Mouse (Mus musculus): ENCODE measurements around the gene Col10a1. TPM values are rescaled to one million over a fixed set of nuclear protein-coding genes. Genes with fewer than 3 reads are reported as not detected.
A peak's percentile ranks its signal among the peaks of the same experiment; 100 is the strongest.
"Not testable (repeated sequence)": the region's sequence is repeated elsewhere in the genome, so short reads cannot be mapped to it uniquely, and the experiment has no call there.

The Col10a1 gene
- not detected for total RNA-seq (2022)

GRCm38 (mm10) chr10:34389681-34390080 is at the start of gene Col10a1:
TSS of gene Col10a1 (plus strand) at chr10:34389981.
- no peak for DNase-seq (ENCODE audit: low spot score)

- no peak for DNase-seq (ENCODE audit: low spot score)
Observed at GRCm38 (mm10) chr10:34341014-34341413, 48.8 kb upstream of the Col10a1 start.

- DNase-seq (ENCODE audit: low spot score): no peak
Observed at GRCm38 (mm10) chr10:34341886-34342285, 47.9 kb upstream of the Col10a1 start.

GRCm38 (mm10) chr10:34352166-34352565 is 37.6 kb upstream of the Col10a1 start:
- no peak for DNase-seq (ENCODE audit: low spot score)

GRCm38 (mm10) chr10:34358263-34358662 is 31.5 kb upstream of the Col10a1 start:
- DNase-seq (ENCODE audit: low spot score): no peak

GRCm38 (mm10) chr10:34363756-34364155 is 26.0 kb upstream of the Col10a1 start:
- peak; percentile 7 for DNase-seq (ENCODE audit: low spot score)

GRCm38 (mm10) chr10:34368138-34368537 is 21.6 kb upstream of the Col10a1 start:
- no peak for DNase-seq (ENCODE audit: low spot score)

GRCm38 (mm10) chr10:34373332-34373731 is 16.4 kb upstream of the Col10a1 start:
- no peak for DNase-seq (ENCODE audit: low spot score)

GRCm38 (mm10) chr10:34385636-34386035 is 4.1 kb upstream of the Col10a1 start:
- no peak for DNase-seq (ENCODE audit: low spot score)

- no peak for DNase-seq (ENCODE audit: low spot score)
Observed at GRCm38 (mm10) chr10:34396959-34397358, 7.2 kb downstream of the Col10a1 start.

GRCm38 (mm10) chr10:34399267-34399666 is 9.5 kb downstream of the Col10a1 start:
- no peak for DNase-seq (ENCODE audit: low spot score)

GRCm38 (mm10) chr10:34418204-34418756 is 28.5 kb downstream of the Col10a1 start, which contains the start of gene Nt5dc1:
TSS of gene Nt5dc1 (minus strand) at chr10:34418552.
- DNase-seq (ENCODE audit: low spot score): peak; percentile 91

GRCm38 (mm10) chr10:34418794-34419193 is 29.0 kb downstream of the Col10a1 start:
- DNase-seq (ENCODE audit: low spot score): not testable (repeated sequence)

- no peak for DNase-seq (ENCODE audit: low spot score)
Observed at GRCm38 (mm10) chr10:34431783-34432182, 42.0 kb downstream of the Col10a1 start.

- not testable (repeated sequence) for DNase-seq (ENCODE audit: low spot score)
Observed at GRCm38 (mm10) chr10:34434191-34434590, 44.4 kb downstream of the Col10a1 start.

Other genes starting within 250 kb of the Col10a1 start
- 1 to 10 TPM; 3.8 to 5.7 (median 4.9) TPM for gene Dse, start 182.3 kb upstream of the Col10a1 start, total RNA-seq (2022)
- gene Tspyl1, start 107.8 kb upstream of the Col10a1 start, total RNA-seq (2022): 10 to 100 TPM; 65.2 to 73.0 (median 68.1) TPM
- gene Tspyl4, start 92.5 kb upstream of the Col10a1 start, total RNA-seq (2022): 10 to 100 TPM; 13.9 to 20.4 (median 14.5) TPM
- 10 to 100 TPM in 2 of 4 experiments, 1 to 10 TPM in 2; 8.1 to 13.2 (median 10.9) TPM for gene Nt5dc1, start 28.6 kb downstream of the Col10a1 start, total RNA-seq (2022)
- 1 to 10 TPM; 1.1 to 3.6 (median 2.1) TPM for gene Frk, start 93.4 kb downstream of the Col10a1 start, total RNA-seq (2022)